Mouse (Mus musculus) liver, embryonic 16.5 days (tissue): ENCODE results near the gene Plac1. TPM values are rescaled to one million over a fixed set of nuclear protein-coding genes. Genes with fewer than 3 reads are reported as not detected.
A peak's percentile ranks its signal among the peaks of the same experiment; 100 is the strongest.

Experiments used
- ATAC-seq: fragments of 200-750 bp; cut with Nextera tagmentation; 2 replicates; pipeline ENCODE4 v1.8.0; 2017; ENCODE audit warnings: low read depth, mild to moderate bottlenecking, moderate number of reproducible peaks, moderate library complexity
- H3K27ac ChIP-seq: fragments of 300-500 bp; sonication (generic); 2 replicates; pipeline ENCODE4 v1.5.1; 2014; ENCODE audit warnings: mild to moderate bottlenecking, low read length
- H3K27me3 ChIP-seq: fragments of 300-500 bp; sonication (generic); 2 replicates; pipeline ENCODE4 v1.6.1; 2014; ENCODE audit warnings: low read depth, low read length, mixed read lengths; ENCODE audit not compliant: control insufficient read depth, insufficient read depth
- H3K36me3 ChIP-seq: fragments of 300-500 bp; sonication (generic); 2 replicates; pipeline ENCODE4 v1.6.1; 2014; ENCODE audit warnings: mild to moderate bottlenecking; ENCODE audit not compliant: control insufficient read depth, insufficient read depth
- H3K4me1 ChIP-seq: fragments of 300-500 bp; sonication (generic); 2 replicates; pipeline ENCODE4 v1.6.1; 2014; ENCODE audit warnings: low read depth, low read length, mixed read lengths; ENCODE audit not compliant: control insufficient read depth
- H3K4me2 ChIP-seq: fragments of 300-500 bp; sonication (generic); 2 replicates; pipeline ENCODE4 v1.6.1; 2014; ENCODE audit warnings: low read depth, low read length, mixed read lengths
- H3K4me3 ChIP-seq: fragments of 300-500 bp; sonication (generic); 2 replicates; pipeline ENCODE4 v1.5.1; 2014; ENCODE audit warnings: low read depth, mild to moderate bottlenecking, low read length
- H3K9ac ChIP-seq: fragments of 300-500 bp; sonication (generic); 2 replicates; pipeline ENCODE4 v1.6.1; 2014; ENCODE audit warnings: low read depth, low read length
- H3K9me3 ChIP-seq: fragments of 300-500 bp; sonication (generic); replicated peaks from 2 replicates; pipeline ENCODE4 v1.6.1; 2016; ENCODE audit warnings: low read length; ENCODE audit not compliant: control insufficient read depth
- WGBS: fragments of 180-500 bp; shearing (Covaris S2); extraction: QIAGEN DNeasy Blood & Tissue Kit; methylation state at CpG from one replicate; pipeline ENCODE4 v1.1.7; 2014; ENCODE audit not compliant: insufficient replicate concordance; 5-methylcytosine and 5-hydroxymethylcytosine counted together
- polyA plus RNA-seq: library from polyadenylated mRNA; unstranded; fragments of >200 nt; fragmentation: Nextera tagmentation; extraction: Ambion mirVana; gene quantifications from 2 replicates; pipeline ENCODE4 v1.2.1, GENCODE M21; 2015

Gene Plac1
- polyA plus RNA-seq, 1 experiment from 2014 or later = 0.85 TPM

DNA sequence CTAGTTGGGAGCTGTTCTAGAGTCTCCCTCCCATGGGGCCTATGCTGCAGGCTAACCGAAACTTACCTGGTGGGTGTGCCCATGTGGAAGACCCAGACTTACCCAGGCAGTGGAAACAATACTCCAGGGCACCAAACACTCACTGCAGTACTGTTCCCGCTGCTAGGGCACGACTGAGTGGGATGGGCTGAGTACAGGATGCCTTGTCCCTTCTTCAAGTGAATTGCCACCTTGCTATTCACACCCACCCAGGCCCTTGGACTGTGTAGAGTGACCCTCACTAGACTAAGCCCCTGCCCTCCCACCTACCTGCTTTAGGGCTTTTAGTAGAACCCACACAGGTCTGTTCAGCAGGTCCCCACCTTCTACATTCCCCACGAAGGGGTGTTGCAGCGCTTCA lies 186.0 kb downstream of the Plac1 start:
- Histone ChIP-seq H3K27ac (no peak overlapping the region), H3K4me2 (no peak overlapping the region), H3K4me1 (no peaks in the 10 kb centered on the region; the same call in 1 of the 2 replicates), H3K9ac (no peak overlapping the region), H3K27me3 (peaks cover 15% of the 10 kb centered on the region), H3K4me3 (no peak overlapping the region), H3K36me3 (no peaks in the 10 kb centered on the region), H3K9me3 (no peaks in the 10 kb centered on the region)
- 55% methylated on average over 5 of the region's 5 CpGs for WGBS
- ATAC-seq = no peak

DNA sequence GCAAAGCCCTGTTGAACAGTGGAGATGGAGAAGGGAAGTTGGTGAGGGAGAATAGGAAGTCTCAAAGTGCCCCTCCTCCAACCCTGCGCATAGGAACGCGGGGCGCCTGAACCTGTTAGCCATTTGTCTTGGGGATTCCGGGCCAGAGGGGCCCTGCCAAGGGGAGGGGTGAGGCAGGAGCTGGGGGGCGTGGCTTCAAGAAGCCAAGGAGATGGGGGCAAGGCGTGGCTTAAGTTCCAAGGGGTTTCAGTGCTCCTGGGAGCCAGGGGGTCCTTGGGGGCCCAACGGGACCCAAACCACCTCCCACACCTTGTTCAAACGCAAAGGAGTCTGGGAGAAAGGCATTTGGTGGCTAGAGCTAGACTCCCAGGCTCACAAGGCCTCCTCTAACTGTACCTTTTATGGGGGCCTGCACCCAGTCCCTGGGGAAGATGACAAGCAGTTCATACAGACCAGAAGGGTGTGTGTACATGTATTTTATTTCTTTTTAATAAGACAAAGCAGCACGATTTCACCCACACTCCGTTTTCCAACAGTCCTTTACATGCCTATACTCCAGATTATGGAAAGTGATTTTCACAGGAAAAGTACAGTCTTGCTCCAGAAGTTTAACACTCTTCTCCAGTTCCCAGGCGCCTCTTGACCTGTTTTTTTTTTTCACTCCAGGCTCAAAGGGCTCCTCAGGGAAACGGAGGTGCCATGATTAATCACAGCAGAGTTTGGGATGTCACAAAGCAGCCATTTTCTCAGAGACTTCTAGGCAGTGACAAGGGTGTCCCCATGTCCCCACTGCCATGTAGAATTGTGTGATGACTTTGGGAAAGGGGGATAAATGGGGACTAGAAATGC lies 187.0 kb downstream of the Plac1 start:
- ATAC-seq = peak; percentile 17; the same call in 1 of the 2 replicates
- no peak overlapping the region for H3K9ac ChIP-seq
- H3K4me1 ChIP-seq = no peaks in the 10 kb centered on the region; the same call in 1 of the 2 replicates
- H3K27me3 ChIP-seq = peaks cover 5% of the 10 kb centered on the region
- H3K27ac ChIP-seq = no peak overlapping the region
- H3K36me3 ChIP-seq = no peaks in the 10 kb centered on the region
- no peak overlapping the region for H3K4me3 ChIP-seq
- H3K4me2 ChIP-seq = peak overlapping the region; percentile 27; the same call in 1 of the 2 replicates
- no peaks in the 10 kb centered on the region for H3K9me3 ChIP-seq
- WGBS = 24% methylated on average over 13 of the region's 13 CpGs

DNA sequence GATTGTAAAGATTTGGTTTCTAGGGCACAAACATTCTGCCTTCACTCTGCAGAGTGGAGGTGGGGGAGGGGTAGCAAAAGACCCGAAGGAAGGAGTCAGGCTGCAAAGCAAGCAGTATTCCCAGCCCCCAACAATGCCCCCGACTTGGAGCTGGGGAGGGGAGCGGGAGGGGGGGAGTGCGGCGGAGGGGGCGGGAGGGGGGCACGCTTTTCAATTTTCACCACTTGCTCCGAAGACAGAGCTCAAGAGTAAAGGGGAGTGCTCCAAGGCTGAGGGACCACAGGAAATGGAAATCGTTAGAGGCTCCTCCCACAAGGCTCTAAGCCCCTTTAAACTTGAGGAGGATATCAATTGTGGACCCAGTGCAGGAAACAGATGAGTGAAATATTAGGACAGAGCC lies 189.6 kb downstream of the Plac1 start:
- H3K27me3 ChIP-seq = no peaks in the 10 kb centered on the region
- no peak for ATAC-seq
- no peaks in the 10 kb centered on the region for H3K4me1 ChIP-seq
- no peak overlapping the region for H3K9ac ChIP-seq
- H3K36me3 ChIP-seq = no peaks in the 10 kb centered on the region
- H3K9me3 ChIP-seq = no peaks in the 10 kb centered on the region
- peak overlapping the region; percentile 41 for H3K4me2 ChIP-seq
- no peak overlapping the region for H3K27ac ChIP-seq
- 8% methylated on average over 7 of the region's 9 CpGs for WGBS
- no peak overlapping the region for H3K4me3 ChIP-seq

DNA sequence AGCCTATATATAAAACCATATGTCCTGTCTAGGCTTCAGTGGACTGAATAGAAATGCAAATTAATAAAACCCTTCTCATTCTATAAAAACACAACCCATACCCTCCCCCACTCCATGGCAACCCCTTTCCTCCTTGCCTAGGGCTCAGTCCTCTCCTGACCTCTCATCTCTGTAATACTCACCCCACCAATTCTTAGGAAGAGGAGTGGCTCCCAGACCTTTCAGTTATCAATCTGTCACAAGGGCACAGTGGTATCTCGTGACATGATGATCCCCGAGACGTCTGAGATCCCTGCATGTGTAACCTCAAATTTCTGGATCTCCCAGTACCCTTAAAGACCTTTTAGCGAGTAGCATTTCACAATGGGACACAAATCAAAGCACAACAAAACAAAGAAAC lies 190.7 kb downstream of the Plac1 start:
- Histone ChIP-seq H3K4me3 (no peak overlapping the region), H3K27me3 (no peaks in the 10 kb centered on the region), H3K27ac (no peak overlapping the region), H3K9me3 (no peaks in the 10 kb centered on the region), H3K9ac (no peak overlapping the region), H3K36me3 (no peaks in the 10 kb centered on the region), H3K4me2 (no peak overlapping the region), H3K4me1 (no peaks in the 10 kb centered on the region)
- ATAC-seq = no peak
- WGBS = 27% methylated on average over 4 of the region's 4 CpGs

DNA sequence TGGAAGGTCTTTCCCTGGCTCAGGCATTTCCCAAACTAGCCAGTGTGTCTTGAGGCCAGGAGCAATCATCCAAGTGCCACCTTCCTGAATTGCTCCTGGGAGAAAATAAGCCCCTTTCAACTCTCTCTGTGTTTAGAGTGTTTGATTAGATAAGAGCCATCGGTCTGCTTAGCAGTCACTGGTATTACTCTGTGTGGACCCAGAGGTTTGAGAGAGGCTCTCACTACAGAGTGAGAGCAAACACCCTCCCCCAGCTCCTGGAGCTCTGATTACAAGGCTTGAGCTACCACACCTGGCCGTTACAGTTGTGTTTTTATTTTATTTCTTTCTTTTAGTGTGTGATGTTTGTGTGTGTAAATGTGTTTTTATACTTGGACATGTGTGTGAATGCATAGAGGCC lies 193.0 kb downstream of the Plac1 start:
- Histone ChIP-seq H3K27ac (no peak overlapping the region), H3K4me3 (no peak overlapping the region), H3K36me3 (no peaks in the 10 kb centered on the region), H3K4me2 (no peak overlapping the region), H3K27me3 (no peaks in the 10 kb centered on the region), H3K9ac (no peak overlapping the region), H3K4me1 (no peaks in the 10 kb centered on the region), H3K9me3 (no peaks in the 10 kb centered on the region)
- ATAC-seq = no peak
- 19% methylated on average over 2 of the region's 2 CpGs for WGBS

- Histone ChIP-seq H3K9ac (no peak overlapping the region), H3K27ac (no peak overlapping the region), H3K36me3 (no peaks in the 10 kb centered on the region), H3K27me3 (no peaks in the 10 kb centered on the region), H3K9me3 (no peaks in the 10 kb centered on the region), H3K4me2 (no peak overlapping the region), H3K4me1 (no peaks in the 10 kb centered on the region), H3K4me3 (no peak overlapping the region)
- ATAC-seq = no peak
- WGBS = 47% methylated on average over 4 of the region's 4 CpGs
Measured at GRCm38 (mm10) chrX:53046033-53046432, 193.9 kb downstream of the Plac1 start.

- Histone ChIP-seq H3K4me2 (no peak overlapping the region), H3K9me3 (no peaks in the 10 kb centered on the region), H3K4me1 (no peaks in the 10 kb centered on the region), H3K36me3 (no peaks in the 10 kb centered on the region), H3K27me3 (no peaks in the 10 kb centered on the region), H3K9ac (no peak overlapping the region), H3K4me3 (no peak overlapping the region), H3K27ac (0 out of 2 replicates have a peak overlapping the region, but pooled peaks have one; percentile 21)
- ATAC-seq = no peak
- 23% methylated on average over 10 of the region's 10 CpGs for WGBS
Measured at GRCm38 (mm10) chrX:53045187-53045903, 194.6 kb downstream of the Plac1 start.

DNA sequence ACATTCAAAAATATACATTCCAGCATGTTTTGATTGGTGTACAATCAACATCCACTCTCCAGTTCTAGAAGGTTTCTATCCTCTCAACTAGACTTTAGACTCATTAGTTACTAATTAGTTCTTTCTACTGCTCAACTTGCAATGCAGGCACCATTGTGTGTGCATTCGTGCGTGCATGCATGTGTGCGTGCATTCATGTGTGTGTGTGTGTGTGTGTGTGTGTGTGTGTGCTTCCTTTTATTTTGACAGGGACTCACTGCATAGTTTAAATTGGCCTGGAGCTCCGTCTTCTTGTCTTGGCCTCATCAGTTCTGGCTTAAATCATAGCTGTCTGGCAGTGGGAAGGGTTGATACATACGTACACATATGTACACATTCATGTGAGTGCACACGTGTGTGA lies 198.9 kb downstream of the Plac1 start:
- H3K36me3 ChIP-seq = no peaks in the 10 kb centered on the region
- H3K9ac ChIP-seq = no peak overlapping the region
- no peaks in the 10 kb centered on the region for H3K4me1 ChIP-seq
- H3K27ac ChIP-seq = no peak overlapping the region
- H3K27me3 ChIP-seq = no peaks in the 10 kb centered on the region
- H3K4me2 ChIP-seq = no peak overlapping the region
- H3K9me3 ChIP-seq = no peaks in the 10 kb centered on the region
- no peak for ATAC-seq
- WGBS = 70% methylated on average over 6 of the region's 6 CpGs
- no peak overlapping the region for H3K4me3 ChIP-seq

GRCm38 (mm10) chrX:53040138-53040537 lies 199.8 kb downstream of the Plac1 start:
- no peak for ATAC-seq
- Histone ChIP-seq H3K4me3 (no peak overlapping the region), H3K4me1 (no peaks in the 10 kb centered on the region), H3K9ac (no peak overlapping the region), H3K9me3 (no peaks in the 10 kb centered on the region), H3K4me2 (no peak overlapping the region), H3K27me3 (no peaks in the 10 kb centered on the region), H3K27ac (no peak overlapping the region), H3K36me3 (no peaks in the 10 kb centered on the region)
- 74% methylated on average over 6 of the region's 6 CpGs for WGBS
